Mouse (Mus musculus) intestine, embryonic 15.5 days (tissue): ENCODE results near the gene Gad1. TPM values are rescaled to one million over a fixed set of nuclear protein-coding genes. Genes with fewer than 3 reads are reported as not detected.

Source experiments
- ATAC-seq: fragments of 200-750 bp; cut with Nextera tagmentation; 2 replicates; pipeline ENCODE4 v1.8.0; 2017; ENCODE audit warnings: moderate TSS enrichment, moderate library complexity
- H3K27ac ChIP-seq: fragments of 300-500 bp; sonication (generic); 2 replicates; pipeline ENCODE4 v1.5.1; 2015; ENCODE audit warnings: mild to moderate bottlenecking, inconsistent platforms
- H3K27me3 ChIP-seq: fragments of 300-500 bp; sonication (generic); replicated peaks from 2 replicates; pipeline ENCODE4 v1.6.1; 2015; ENCODE audit warnings: inconsistent platforms
- H3K36me3 ChIP-seq: fragments of 300-500 bp; sonication (generic); 2 replicates; pipeline ENCODE4 v1.6.1; 2015; ENCODE audit warnings: inconsistent platforms
- H3K4me1 ChIP-seq: fragments of 300-500 bp; sonication (generic); replicated peaks from 2 replicates; pipeline ENCODE4 v1.6.1; 2015; ENCODE audit warnings: inconsistent platforms
- H3K4me2 ChIP-seq: fragments of 300-500 bp; sonication (generic); replicated peaks from 2 replicates; pipeline ENCODE4 v1.6.1; 2015; ENCODE audit warnings: mild to moderate bottlenecking, inconsistent platforms
- H3K4me3 ChIP-seq: fragments of 300-500 bp; sonication (generic); replicated peaks from 2 replicates; pipeline ENCODE4 v1.5.1; 2015; ENCODE audit warnings: inconsistent platforms
- H3K9ac ChIP-seq: fragments of 300-500 bp; sonication (generic); 2 replicates; pipeline ENCODE4 v1.6.1; 2015; ENCODE audit warnings: inconsistent platforms
- H3K9me3 ChIP-seq: fragments of 300-500 bp; sonication (generic); 2 replicates; pipeline ENCODE4 v1.6.1; 2016; ENCODE audit warnings: inconsistent platforms
- WGBS: fragments of 180-500 bp; shearing (Covaris S2); methylation state at CpG from one replicate; pipeline ENCODE4 v1.1.7; 2015; 5-methylcytosine and 5-hydroxymethylcytosine counted together
- polyA plus RNA-seq: library from polyadenylated mRNA; unstranded; fragments of >200 nt; fragmentation: Nextera tagmentation; extraction: Ambion mirVana; gene quantifications from 2 replicates; pipeline ENCODE4 v1.2.1, GENCODE M21; 2015

Gene Gad1
- polyA plus RNA-seq, 1 experiment from 2014 or later, result 0.16 TPM

- H3K27ac ChIP-seq, result no peak overlapping the region
- H3K9me3 ChIP-seq, result no peaks in the 10 kb centered on the region
- no peak overlapping the region for H3K4me3 ChIP-seq
- H3K4me1 ChIP-seq, result peaks cover 13% of the 10 kb centered on the region
- peaks cover 45% of the 10 kb centered on the region for H3K27me3 ChIP-seq
- 7% methylated on average over 17 of the region's 18 CpGs for WGBS
- no peaks in the 10 kb centered on the region for H3K36me3 ChIP-seq
- ATAC-seq, result no peak
- H3K4me2 ChIP-seq, result no peak overlapping the region
- no peak overlapping the region for H3K9ac ChIP-seq
These were observed 5.4 kb downstream of the Gad1 start for GRCm38 (mm10) chr2:70558112-70558842.

DNA sequence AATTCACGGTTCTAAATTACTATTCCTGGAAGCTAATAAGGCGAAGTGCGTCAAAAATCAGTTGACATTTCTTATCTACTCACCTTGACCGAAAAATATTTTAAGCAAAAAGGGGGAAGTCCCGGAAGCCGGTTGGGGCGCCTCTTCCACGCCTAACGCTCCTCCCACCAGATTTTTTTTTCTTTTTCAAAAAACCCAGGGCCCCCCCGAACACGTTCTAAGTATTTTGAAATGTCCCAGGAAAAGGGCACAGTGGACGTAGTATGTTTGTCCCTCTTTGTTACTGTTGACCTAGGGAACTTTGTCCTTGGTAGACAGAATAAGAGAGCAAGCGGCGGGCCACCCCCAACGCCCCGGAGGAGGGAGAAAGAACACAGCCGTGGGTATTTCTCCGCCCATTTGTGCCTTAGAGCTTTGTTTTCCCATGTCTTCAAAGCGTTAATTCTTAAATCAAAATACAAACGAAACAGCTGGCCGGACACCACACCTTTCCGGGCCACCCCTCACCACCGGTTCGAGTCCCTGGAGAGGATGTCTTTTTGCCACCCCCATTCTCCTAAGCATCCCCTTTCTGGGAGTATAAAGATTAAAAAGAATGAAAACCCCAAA, 6.1 kb downstream of the Gad1 start:
- 13% methylated on average over 24 of the region's 24 CpGs for WGBS
- H3K9me3 ChIP-seq, result no peaks in the 10 kb centered on the region
- H3K4me2 ChIP-seq, result no peak overlapping the region
- ATAC-seq, result no peak
- no peak overlapping the region for H3K4me3 ChIP-seq
- no peak overlapping the region for H3K27ac ChIP-seq
- no peaks in the 10 kb centered on the region for H3K36me3 ChIP-seq
- H3K9ac ChIP-seq, result no peak overlapping the region
- H3K4me1 ChIP-seq, result peaks cover 15% of the 10 kb centered on the region
- peaks cover 52% of the 10 kb centered on the region for H3K27me3 ChIP-seq

- 2% methylated on average over 13 of the region's 13 CpGs for WGBS
- H3K9ac ChIP-seq, result no peak overlapping the region
- H3K4me3 ChIP-seq, result no peak overlapping the region
- H3K27ac ChIP-seq, result no peak overlapping the region
- ATAC-seq, result peak; percentile 33; the same call in 1 of the 2 replicates
- peaks cover 58% of the 10 kb centered on the region for H3K27me3 ChIP-seq
- no peaks in the 10 kb centered on the region for H3K9me3 ChIP-seq
- H3K4me1 ChIP-seq, result peaks cover 15% of the 10 kb centered on the region
- H3K4me2 ChIP-seq, result no peak overlapping the region
- H3K36me3 ChIP-seq, result no peaks in the 10 kb centered on the region
These were observed 6.6 kb downstream of the Gad1 start for GRCm38 (mm10) chr2:70559520-70559919.

GRCm38 (mm10) chr2:70561077-70561795, 8.4 kb downstream of the Gad1 start:
- Histone ChIP-seq H3K4me2 (peak overlapping the region; percentile 4; the same call in 1 of the 2 replicates), H3K9me3 (no peaks in the 10 kb centered on the region), H3K27ac (no peak overlapping the region), H3K4me3 (no peak overlapping the region), H3K9ac (no peak overlapping the region), H3K4me1 (peaks cover 15% of the 10 kb centered on the region), H3K36me3 (no peaks in the 10 kb centered on the region), H3K27me3 (peaks cover 75% of the 10 kb centered on the region)
- 1% methylated on average over 29 of the region's 29 CpGs for WGBS
- no peak; the same call in 1 of the 2 replicates for ATAC-seq

DNA sequence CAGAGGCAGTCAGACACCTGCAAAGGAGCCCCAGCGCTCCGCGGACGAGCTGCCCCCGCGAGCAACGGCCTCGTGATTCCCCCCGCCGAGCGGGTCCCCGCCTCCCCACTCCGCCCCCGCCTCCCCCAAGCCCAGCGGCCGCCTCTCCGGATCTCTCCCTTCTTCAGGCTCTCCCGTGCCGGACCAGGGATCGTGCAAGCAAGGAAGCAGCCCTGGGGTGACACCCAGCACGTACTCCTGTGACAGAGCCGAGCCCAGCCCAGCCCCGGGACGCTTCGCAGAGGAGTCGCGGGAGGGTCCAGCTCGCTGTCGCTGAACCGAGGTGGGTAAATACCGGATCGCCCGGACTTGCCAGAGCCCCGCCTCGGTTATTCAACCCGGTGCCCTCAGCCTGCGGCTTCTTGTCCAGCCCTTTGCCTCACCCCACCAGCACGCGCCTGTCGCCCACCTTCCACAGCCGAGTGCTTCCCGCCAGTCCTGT, 9.2 kb downstream of the Gad1 start:
- peak overlapping the region; percentile 16 for H3K4me3 ChIP-seq
- no peak for ATAC-seq
- H3K27ac ChIP-seq, result no peak overlapping the region
- under 1% methylated on average over 42 of the region's 42 CpGs for WGBS
- H3K36me3 ChIP-seq, result no peaks in the 10 kb centered on the region
- H3K9me3 ChIP-seq, result no peaks in the 10 kb centered on the region
- H3K4me2 ChIP-seq, result peak overlapping the region; percentile 47
- peaks cover 83% of the 10 kb centered on the region for H3K27me3 ChIP-seq
- H3K9ac ChIP-seq, result no peak overlapping the region
- H3K4me1 ChIP-seq, result peaks cover 24% of the 10 kb centered on the region

GRCm38 (mm10) chr2:70562611-70562980, 9.7 kb downstream of the Gad1 start:
- peak overlapping the region; percentile 16 for H3K4me3 ChIP-seq
- peak overlapping the region; percentile 47 for H3K4me2 ChIP-seq
- no peak overlapping the region for H3K27ac ChIP-seq
- H3K36me3 ChIP-seq, result no peaks in the 10 kb centered on the region
- 1% methylated on average over 33 of the region's 34 CpGs for WGBS
- H3K9ac ChIP-seq, result no peak overlapping the region
- peaks cover 88% of the 10 kb centered on the region for H3K27me3 ChIP-seq
- ATAC-seq, result no peak
- no peaks in the 10 kb centered on the region for H3K9me3 ChIP-seq
- peaks cover 28% of the 10 kb centered on the region for H3K4me1 ChIP-seq

- Histone ChIP-seq H3K36me3 (no peaks in the 10 kb centered on the region), H3K9me3 (no peaks in the 10 kb centered on the region), H3K27ac (no peak overlapping the region), H3K4me2 (peak overlapping the region; percentile 47; the same call in 1 of the 2 replicates), H3K27me3 (peaks cover 93% of the 10 kb centered on the region), H3K4me1 (peaks cover 31% of the 10 kb centered on the region), H3K9ac (no peak overlapping the region), H3K4me3 (no peak overlapping the region)
- WGBS, result under 1% methylated on average over 40 of the region's 40 CpGs
- ATAC-seq, result no peak
These were observed 10.3 kb downstream of the Gad1 start for GRCm38 (mm10) chr2:70562981-70563671.

- Histone ChIP-seq H3K9ac (no peak overlapping the region), H3K27me3 (peaks cover 99% of the 10 kb centered on the region), H3K9me3 (no peaks in the 10 kb centered on the region), H3K4me3 (no peak overlapping the region), H3K4me2 (no peak overlapping the region), H3K4me1 (peaks cover 39% of the 10 kb centered on the region), H3K36me3 (no peaks in the 10 kb centered on the region), H3K27ac (no peak overlapping the region)
- WGBS, result 2% methylated on average over 38 of the region's 38 CpGs
- ATAC-seq, result no peak
These were observed 11.1 kb downstream of the Gad1 start for GRCm38 (mm10) chr2:70563721-70564645.

DNA sequence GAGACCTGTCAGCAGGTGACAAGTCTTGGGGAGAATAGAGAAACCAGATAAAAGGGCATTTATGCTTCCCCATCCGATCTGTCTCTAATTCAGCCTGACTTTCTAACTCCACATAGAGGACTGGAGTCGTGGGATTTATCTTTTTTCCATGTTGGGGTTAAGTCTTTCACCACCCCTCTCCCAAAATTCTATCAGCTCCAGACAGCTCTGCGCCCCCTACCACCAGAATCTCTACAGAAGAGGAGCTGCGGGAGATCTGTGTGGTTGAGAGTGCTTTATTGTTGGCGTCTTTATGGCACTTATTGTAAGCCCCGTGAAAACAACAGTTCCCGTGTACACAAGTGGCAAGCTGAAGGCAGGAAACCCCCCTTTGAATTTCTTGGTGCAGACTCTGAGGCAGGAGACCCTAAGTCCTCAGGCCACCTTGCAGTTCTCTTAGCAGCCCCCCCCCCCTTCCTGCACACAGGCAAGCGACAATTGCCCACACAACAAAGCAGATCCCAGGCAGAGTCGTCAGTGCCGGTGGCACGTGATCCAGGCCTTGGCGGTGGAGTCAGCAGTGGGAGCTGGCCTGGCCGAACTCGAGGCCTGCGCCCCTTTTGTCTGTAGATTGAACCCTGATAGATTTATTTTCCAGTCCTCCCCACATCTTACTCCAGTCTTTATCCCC, 11.9 kb downstream of the Gad1 start:
- peaks cover 39% of the 10 kb centered on the region for H3K4me1 ChIP-seq
- H3K9me3 ChIP-seq, result no peaks in the 10 kb centered on the region
- H3K4me3 ChIP-seq, result no peak overlapping the region
- WGBS, result 4% methylated on average over 15 of the region's 15 CpGs
- H3K9ac ChIP-seq, result no peak overlapping the region
- no peak overlapping the region for H3K27ac ChIP-seq
- no peak for ATAC-seq
- peaks cover 99% of the 10 kb centered on the region for H3K27me3 ChIP-seq
- no peaks in the 10 kb centered on the region for H3K36me3 ChIP-seq
- no peak overlapping the region for H3K4me2 ChIP-seq

DNA sequence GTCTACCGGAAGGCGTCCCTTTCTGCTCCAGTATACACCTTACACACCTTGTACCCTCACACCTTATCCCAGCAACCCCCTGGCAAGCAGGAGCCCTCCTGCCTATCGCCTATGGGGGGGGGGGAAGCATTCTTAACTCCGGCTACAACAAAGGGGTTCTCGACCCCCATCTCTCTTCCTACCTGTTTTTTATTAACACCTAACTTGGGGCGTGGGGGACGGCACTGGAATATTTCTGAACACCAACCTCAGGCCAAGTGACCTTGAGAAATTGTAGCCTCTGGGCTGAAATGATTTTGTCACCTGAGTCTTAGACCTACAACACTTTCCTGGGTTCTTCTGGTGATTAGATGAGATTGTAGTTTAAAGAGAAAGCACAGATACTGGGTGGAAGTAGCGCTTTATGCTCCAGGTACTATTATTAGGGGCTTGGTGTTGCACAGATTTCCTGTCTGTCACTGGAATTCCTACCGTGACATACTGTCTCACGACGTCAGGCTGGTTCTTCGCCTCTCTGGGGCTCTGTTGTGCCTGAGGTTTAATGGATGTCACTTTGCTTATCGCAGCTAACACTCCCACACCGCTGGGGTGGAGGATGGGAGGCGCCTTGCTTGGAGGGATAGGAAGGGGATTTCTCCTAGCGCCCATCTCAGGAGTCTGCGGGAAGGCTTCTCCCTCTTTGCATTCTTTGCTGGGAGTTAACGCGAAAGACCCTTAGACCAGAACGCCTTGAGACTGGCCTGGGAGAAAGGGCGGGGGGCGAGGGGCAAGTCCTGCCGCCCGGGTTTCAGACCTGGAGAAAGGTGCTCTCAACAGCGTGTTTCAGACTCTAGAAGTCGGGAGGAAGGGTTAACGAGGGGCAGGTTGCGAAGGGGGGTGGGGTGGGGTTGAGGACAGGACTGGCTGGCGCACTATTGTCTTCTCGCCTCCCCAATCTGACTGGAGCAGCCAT, 13.1 kb downstream of the Gad1 start:
- ATAC-seq, result no peak
- Histone ChIP-seq H3K27ac (no peak overlapping the region), H3K4me3 (no peak overlapping the region), H3K4me2 (no peak overlapping the region), H3K27me3 (peaks cover 94% of the 10 kb centered on the region), H3K36me3 (no peaks in the 10 kb centered on the region), H3K9me3 (no peaks in the 10 kb centered on the region), H3K9ac (no peak overlapping the region), H3K4me1 (peaks cover 36% of the 10 kb centered on the region)
- 4% methylated on average over 30 of the region's 30 CpGs for WGBS
